Mouse (Mus musculus): Measurements from ENCODE around the gene Necab2. TPM values are rescaled to one million over a fixed set of nuclear protein-coding genes. Genes with fewer than 3 reads are reported as not detected.

Gene Necab2
- polyA plus RNA-seq, 1 experiment from 2014 or later: not detected

DNA sequence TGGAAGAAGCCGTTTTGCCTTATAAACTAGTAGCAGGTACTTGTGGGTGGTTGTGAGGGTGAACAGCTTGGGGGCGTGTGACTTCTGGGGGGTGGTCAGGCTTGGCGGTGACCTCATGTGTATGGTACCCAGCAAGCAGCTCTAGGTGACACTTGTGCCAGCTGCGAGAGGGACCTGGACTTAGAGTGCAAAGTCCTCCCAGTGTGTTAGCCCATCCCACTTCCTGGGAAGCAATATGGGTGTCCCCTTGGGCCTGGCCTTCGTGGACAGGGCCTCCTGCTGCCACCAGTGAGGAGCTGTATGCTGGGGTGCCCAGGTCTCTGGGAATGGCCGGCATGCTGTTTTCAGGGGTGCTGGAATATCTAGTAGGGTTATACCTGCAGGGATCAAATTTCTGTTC lies 7.6 kb upstream of the Necab2 start:
- no peak overlapping the region for H3K27ac ChIP-seq (replicated peaks)
- H3K4me1 ChIP-seq (replicated peaks): peaks cover 46% of the 10 kb centered on the region
- peak overlapping the region; percentile 55 for H3K4me3 ChIP-seq (replicated peaks)
- H3K36me3 ChIP-seq (replicated peaks): peaks cover 25% of the 10 kb centered on the region
- no peaks in the 10 kb centered on the region for H3K27me3 ChIP-seq
- no peaks in the 10 kb centered on the region for H3K9me3 ChIP-seq (replicated peaks)
- H3K9ac ChIP-seq: no peak overlapping the region
- WGBS (ENCODE audit: insufficient replicate concordance): 62% methylated on average over 6 of the region's 6 CpGs
- ATAC-seq (ENCODE audit: insufficient read depth): no peak
- peak overlapping the region; percentile 51 for H3K4me2 ChIP-seq

- 0 out of 2 replicates have a peak overlapping the region, but pooled peaks have one; percentile 6 for H3K9ac ChIP-seq
- no peak for ATAC-seq (ENCODE audit: insufficient read depth)
Observed at GRCm38 (mm10) chr8:119439424-119439823, 7.1 kb upstream of the Necab2 start.

GRCm38 (mm10) chr8:119439893-119440249 lies 6.6 kb upstream of the Necab2 start:
- Histone ChIP-seq H3K36me3 (replicated peaks) (peaks cover 30% of the 10 kb centered on the region), H3K27me3 (no peaks in the 10 kb centered on the region), H3K4me2 (peak overlapping the region; percentile 51), H3K4me1 (replicated peaks) (peaks cover 38% of the 10 kb centered on the region), H3K9me3 (replicated peaks) (no peaks in the 10 kb centered on the region), H3K27ac (replicated peaks) (no peak overlapping the region), H3K9ac (0 out of 2 replicates have a peak overlapping the region, but pooled peaks have one; percentile 6), H3K4me3 (replicated peaks) (peak overlapping the region; percentile 55)
- ATAC-seq (ENCODE audit: insufficient read depth): no peak
- 66% methylated on average over 7 of the region's 7 CpGs for WGBS (ENCODE audit: insufficient replicate concordance)

More at GRCm38 (mm10) chr8:119439424-119439823, 7.1 kb upstream of the Necab2 start:
- H3K4me3 ChIP-seq (replicated peaks): peak overlapping the region; percentile 55
- no peak overlapping the region for H3K27ac ChIP-seq (replicated peaks)
- 58% methylated on average over 2 of the region's 2 CpGs for WGBS (ENCODE audit: insufficient replicate concordance)
- peaks cover 41% of the 10 kb centered on the region for H3K4me1 ChIP-seq (replicated peaks)
- peaks cover 26% of the 10 kb centered on the region for H3K36me3 ChIP-seq (replicated peaks)
- H3K9me3 ChIP-seq (replicated peaks): no peaks in the 10 kb centered on the region
- H3K4me2 ChIP-seq: peak overlapping the region; percentile 51
- H3K27me3 ChIP-seq: no peaks in the 10 kb centered on the region

DNA sequence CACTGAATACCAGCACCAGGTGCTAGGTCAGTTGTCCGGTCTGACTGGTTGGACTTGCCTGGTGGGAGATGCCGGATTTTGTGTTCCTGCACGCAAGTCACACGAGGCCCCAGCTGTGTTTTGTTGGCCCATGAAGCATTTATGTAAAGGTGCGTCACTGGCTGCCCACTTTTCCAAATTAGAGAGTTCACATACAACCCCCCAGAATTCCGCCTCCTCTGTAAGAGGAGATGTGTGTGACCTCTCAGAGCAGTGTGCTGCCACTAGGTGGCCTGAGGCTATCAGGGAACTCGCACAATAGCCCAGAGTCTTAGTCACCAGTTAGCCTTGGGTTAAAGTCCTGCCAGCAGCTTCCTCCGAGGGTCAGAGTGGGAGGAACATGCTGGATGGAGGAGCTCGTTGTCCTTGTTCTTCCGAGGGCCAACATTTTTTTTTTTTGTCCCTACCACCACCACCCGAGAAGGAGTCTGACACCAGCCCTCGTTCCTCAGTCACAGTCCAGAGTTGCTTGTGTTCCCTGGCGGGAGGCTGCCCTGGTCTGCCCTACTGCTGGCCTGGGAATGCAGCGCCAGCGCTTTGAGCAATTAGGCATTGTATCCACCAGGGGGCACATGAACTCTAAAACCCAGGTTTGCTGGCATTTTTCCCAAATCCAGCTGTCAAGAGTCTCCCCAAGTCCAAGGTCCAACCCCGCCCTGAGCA lies 6.1 kb upstream of the Necab2 start:
- 0 out of 2 replicates have a peak overlapping the region, but pooled peaks have one; percentile 6 for H3K9ac ChIP-seq

DNA sequence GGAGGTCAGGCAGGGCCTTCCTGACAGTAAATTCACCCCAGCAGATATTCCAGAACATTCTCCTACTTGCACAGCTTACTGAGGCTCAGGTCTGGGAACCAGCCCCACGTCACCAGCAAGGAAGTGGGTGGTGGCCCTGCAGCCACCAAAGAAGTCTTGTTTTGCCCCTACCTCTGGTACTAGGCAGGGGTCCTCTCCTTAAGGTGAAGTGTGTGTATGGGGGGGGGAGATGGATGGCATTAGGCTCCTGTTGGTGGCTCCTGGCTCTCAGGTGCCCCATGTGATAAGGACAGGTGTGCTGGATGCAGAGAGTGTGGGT lies 5.6 kb upstream of the Necab2 start:
- Histone ChIP-seq H3K36me3 (replicated peaks) (peaks cover 34% of the 10 kb centered on the region), H3K27ac (replicated peaks) (no peak overlapping the region), H3K4me2 (peak overlapping the region; percentile 51; the same call in 1 of the 2 replicates), H3K4me1 (replicated peaks) (peaks cover 30% of the 10 kb centered on the region), H3K4me3 (replicated peaks) (no peak overlapping the region), H3K9ac (no peak overlapping the region), H3K9me3 (replicated peaks) (no peaks in the 10 kb centered on the region), H3K27me3 (peaks cover 10% of the 10 kb centered on the region)
- ATAC-seq (ENCODE audit: insufficient read depth): no peak; the same call in 1 of the 2 replicates
- WGBS (ENCODE audit: insufficient replicate concordance): 43% methylated on average over 1 of the region's 1 CpGs

More for the DNA sequence above, 6.1 kb upstream of the Necab2 start:
- peaks cover 32% of the 10 kb centered on the region for H3K4me1 ChIP-seq (replicated peaks)
- 0 out of 2 replicates have a peak overlapping the region, but pooled peaks have one; percentile 14 for H3K27ac ChIP-seq (replicated peaks)
- ATAC-seq (ENCODE audit: insufficient read depth): no peak; the same call in 1 of the 2 replicates
- peaks cover 5% of the 10 kb centered on the region; the same call in 1 of the 2 replicates for H3K27me3 ChIP-seq
- 22% methylated on average over 16 of the region's 16 CpGs for WGBS (ENCODE audit: insufficient replicate concordance)
- peak overlapping the region; percentile 51 for H3K4me2 ChIP-seq
- peak overlapping the region; percentile 55; the same call in 1 of the 2 replicates for H3K4me3 ChIP-seq (replicated peaks)
- H3K9me3 ChIP-seq (replicated peaks): no peaks in the 10 kb centered on the region
- peaks cover 34% of the 10 kb centered on the region for H3K36me3 ChIP-seq (replicated peaks)

DNA sequence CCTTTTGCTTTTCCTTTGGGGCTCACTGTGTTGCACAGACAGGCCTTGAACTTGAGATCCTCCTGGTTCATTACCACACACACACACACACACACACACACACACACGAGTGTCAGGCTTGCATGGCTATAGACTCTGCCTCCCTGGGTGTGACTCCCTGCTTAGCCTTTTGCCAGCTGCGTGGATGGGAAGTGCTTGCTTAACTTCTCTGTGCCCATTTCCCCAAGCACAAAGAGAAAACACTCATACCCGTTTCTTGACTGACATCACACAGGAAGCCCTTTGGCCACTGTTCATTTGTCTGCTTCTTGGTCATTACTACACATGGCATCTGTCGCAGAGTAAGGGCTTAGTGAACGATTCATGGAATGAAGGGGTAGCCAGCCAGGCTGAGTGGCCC lies 4.5 kb upstream of the Necab2 start:
- Histone ChIP-seq H3K4me2 (no peak overlapping the region), H3K4me3 (replicated peaks) (no peak overlapping the region), H3K4me1 (replicated peaks) (peaks cover 28% of the 10 kb centered on the region), H3K27me3 (peaks cover 21% of the 10 kb centered on the region), H3K9ac (no peak overlapping the region), H3K36me3 (replicated peaks) (peaks cover 34% of the 10 kb centered on the region), H3K27ac (replicated peaks) (no peak overlapping the region), H3K9me3 (replicated peaks) (no peaks in the 10 kb centered on the region)
- no peak for ATAC-seq (ENCODE audit: insufficient read depth)
- 48% methylated on average over 5 of the region's 5 CpGs for WGBS (ENCODE audit: insufficient replicate concordance)

DNA sequence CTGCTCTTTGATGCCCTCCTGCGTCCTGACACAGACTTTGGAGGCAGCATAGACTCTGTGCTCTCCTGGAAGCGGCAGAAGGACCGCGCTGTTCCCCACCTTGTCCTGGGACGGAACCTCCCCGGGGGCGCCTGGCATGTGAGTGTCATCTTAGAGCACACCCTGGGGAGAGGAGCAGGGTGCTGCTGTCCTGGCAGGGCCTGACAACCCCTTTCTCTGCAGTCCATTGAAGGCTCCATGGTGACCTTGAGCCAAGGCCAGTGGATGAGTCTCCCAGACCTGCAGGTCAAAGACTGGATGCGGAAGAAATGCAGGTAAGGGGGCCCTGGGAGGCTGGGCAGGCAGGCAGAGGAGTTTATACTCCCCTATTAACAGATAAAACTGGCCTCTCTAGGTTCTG lies 3.5 kb upstream of the Necab2 start:
- no peak overlapping the region for H3K9ac ChIP-seq
- no peak overlapping the region for H3K4me3 ChIP-seq (replicated peaks)
- H3K36me3 ChIP-seq (replicated peaks): peaks cover 34% of the 10 kb centered on the region
- peaks cover 25% of the 10 kb centered on the region for H3K4me1 ChIP-seq (replicated peaks)
- 82% methylated on average over 8 of the region's 8 CpGs for WGBS (ENCODE audit: insufficient replicate concordance)
- peaks cover 30% of the 10 kb centered on the region for H3K27me3 ChIP-seq
- no peaks in the 10 kb centered on the region for H3K9me3 ChIP-seq (replicated peaks)
- no peak for ATAC-seq (ENCODE audit: insufficient read depth)
- no peak overlapping the region for H3K4me2 ChIP-seq
- H3K27ac ChIP-seq (replicated peaks): no peak overlapping the region

DNA sequence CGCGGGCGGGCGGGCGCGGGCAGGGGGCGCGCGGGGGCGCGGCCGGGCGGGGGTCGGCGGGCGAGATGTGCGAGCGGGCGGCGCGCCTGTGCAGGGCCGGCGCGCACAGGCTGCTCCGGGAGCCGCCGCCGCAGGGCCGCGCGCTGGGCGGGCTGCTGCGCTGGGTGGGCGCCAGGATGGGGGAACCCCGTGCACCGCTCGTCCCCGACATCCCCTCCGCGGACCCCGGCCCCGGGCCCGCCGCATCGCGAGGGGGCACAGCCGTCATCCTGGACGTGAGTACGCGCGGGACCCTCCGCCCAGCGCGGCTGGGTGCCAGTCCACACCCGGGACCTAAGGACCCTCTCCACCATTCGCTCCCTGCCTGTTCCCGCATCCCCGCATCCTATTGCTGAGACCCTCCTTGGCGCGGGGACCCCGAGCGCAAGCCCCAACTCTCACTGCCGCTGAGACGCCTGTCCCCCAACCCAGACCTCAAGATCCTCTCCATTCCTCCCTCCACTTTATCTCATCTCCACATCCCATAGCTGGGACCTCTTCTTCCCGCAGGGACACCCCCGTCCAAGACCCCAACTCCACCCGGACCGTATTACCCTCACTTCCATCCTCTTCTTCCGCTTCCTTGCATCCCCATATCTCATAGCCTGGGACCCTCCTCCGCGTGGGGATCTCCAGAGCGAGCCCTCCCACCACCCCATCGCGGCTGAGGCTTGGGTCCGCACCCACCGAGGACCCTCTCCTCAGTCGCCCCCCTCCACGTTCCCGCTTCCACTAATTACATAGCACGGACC lies 666 bp downstream of the Necab2 start:
- Histone ChIP-seq H3K9ac (no peak overlapping the region), H3K27me3 (peaks cover 54% of the 10 kb centered on the region)
- WGBS (ENCODE audit: insufficient replicate concordance): 1% methylated on average over 46 of the region's 80 CpGs

DNA sequence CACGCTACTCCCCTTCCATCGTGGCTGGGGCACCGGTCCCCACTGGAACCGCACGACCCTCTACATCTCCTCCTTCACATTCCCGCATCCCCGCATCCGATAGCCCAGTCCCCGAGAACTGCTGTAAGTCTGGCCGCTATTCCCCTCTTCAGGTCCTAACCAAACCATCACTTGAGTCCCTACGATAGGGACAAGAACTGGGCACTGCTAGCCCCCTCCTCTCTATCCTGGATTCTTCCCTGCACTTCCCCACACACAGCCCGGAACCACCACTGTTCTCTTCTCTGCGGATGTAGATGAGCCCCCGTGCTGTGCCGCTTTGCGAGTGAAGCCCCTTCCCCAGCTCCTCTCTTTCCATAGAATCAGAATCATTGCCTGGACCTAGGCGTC lies 1.3 kb downstream of the Necab2 start:
- ATAC-seq (ENCODE audit: insufficient read depth): no peak
- Histone ChIP-seq H3K27me3 (peaks cover 54% of the 10 kb centered on the region), H3K36me3 (replicated peaks) (peaks cover 18% of the 10 kb centered on the region), H3K4me3 (replicated peaks) (no peak overlapping the region), H3K27ac (replicated peaks) (no peak overlapping the region), H3K4me2 (no peak overlapping the region), H3K9ac (no peak overlapping the region), H3K9me3 (replicated peaks) (no peaks in the 10 kb centered on the region), H3K4me1 (replicated peaks) (0 out of 2 replicates have a peak, but pooled peaks cover 7% of the 10 kb centered on the region)
- 5% methylated on average over 17 of the region's 17 CpGs for WGBS (ENCODE audit: insufficient replicate concordance)

More for the DNA sequence above, 666 bp downstream of the Necab2 start:
- peak; percentile 8; the same call in 1 of the 2 replicates for ATAC-seq (ENCODE audit: insufficient read depth)
- Histone ChIP-seq H3K9me3 (replicated peaks) (no peaks in the 10 kb centered on the region), H3K27ac (replicated peaks) (no peak overlapping the region), H3K4me3 (replicated peaks) (peak overlapping the region; percentile 42; the same call in 1 of the 2 replicates), H3K36me3 (replicated peaks) (peaks cover 24% of the 10 kb centered on the region), H3K4me2 (peak overlapping the region; percentile 60), H3K4me1 (replicated peaks) (peaks cover 7% of the 10 kb centered on the region; the same call in 1 of the 2 replicates)

DNA sequence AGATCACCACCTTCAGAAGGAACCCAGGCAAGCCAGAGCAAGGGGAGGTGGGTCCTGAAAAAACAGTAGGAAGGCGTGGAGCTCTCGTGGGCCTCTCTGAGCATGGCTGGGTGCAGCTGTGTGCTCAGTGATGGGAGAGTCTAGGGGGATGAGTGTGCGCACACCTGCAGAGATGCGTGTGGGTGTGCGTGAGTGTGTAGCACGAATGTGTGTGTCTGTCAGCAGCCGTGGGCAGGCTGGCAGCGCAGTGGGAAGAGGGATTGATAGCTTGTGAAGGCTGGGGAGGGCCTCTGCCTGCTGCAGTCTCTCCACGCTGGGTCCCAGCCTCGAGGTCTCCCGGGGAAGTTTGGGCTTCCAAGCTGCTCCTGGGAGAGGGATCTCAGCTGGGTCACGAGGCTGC lies 3.1 kb downstream of the Necab2 start:
- 58% methylated on average over 12 of the region's 12 CpGs for WGBS (ENCODE audit: insufficient replicate concordance)
- Histone ChIP-seq H3K36me3 (replicated peaks) (0 out of 2 replicates have a peak, but pooled peaks cover 6% of the 10 kb centered on the region), H3K4me2 (no peak overlapping the region), H3K27me3 (peaks cover 54% of the 10 kb centered on the region), H3K27ac (replicated peaks) (no peak overlapping the region), H3K4me1 (replicated peaks) (0 out of 2 replicates have a peak, but pooled peaks cover 7% of the 10 kb centered on the region), H3K9me3 (replicated peaks) (no peaks in the 10 kb centered on the region), H3K9ac (no peak overlapping the region), H3K4me3 (replicated peaks) (no peak overlapping the region)
- ATAC-seq (ENCODE audit: insufficient read depth): no peak

DNA sequence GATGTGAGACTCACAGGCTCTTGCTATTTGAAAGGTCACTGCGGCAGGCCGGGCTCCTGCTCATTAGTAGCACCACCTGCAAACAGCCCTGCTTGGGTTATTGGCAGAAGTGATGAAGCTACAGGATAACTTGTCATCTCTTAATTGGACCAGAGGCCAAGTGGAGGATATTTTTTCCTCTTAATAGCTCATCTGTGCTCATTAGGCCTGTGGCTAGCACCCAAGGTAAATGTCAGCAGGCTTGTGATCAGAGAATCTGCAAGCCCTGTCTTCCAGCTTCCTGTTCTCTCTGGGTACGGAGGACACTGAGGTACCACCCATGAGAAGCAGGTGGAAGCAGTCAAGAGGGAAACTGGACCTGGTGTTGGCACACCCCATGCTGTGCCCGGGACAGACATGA lies 4.6 kb downstream of the Necab2 start:
- Histone ChIP-seq H3K36me3 (replicated peaks) (no peaks in the 10 kb centered on the region), H3K9ac (no peak overlapping the region), H3K9me3 (replicated peaks) (no peaks in the 10 kb centered on the region), H3K4me1 (replicated peaks) (0 out of 2 replicates have a peak, but pooled peaks cover 6% of the 10 kb centered on the region), H3K27me3 (peaks cover 42% of the 10 kb centered on the region), H3K4me3 (replicated peaks) (no peak overlapping the region), H3K4me2 (no peak overlapping the region), H3K27ac (replicated peaks) (no peak overlapping the region)
- 72% methylated on average over 4 of the region's 4 CpGs for WGBS (ENCODE audit: insufficient replicate concordance)
- ATAC-seq (ENCODE audit: insufficient read depth): no peak

Data from liver, embryonic 15.5 days (tissue).